Mouse (Mus musculus) heart, adult 2 months (tissue): ENCODE data around the gene Retn.

ENCODE experiments used
- CTCF ChIP-seq: fragments of 200-600 bp; IDR thresholded peaks from 2 replicates; pipeline ENCODE4 v1.8.1; 2022; ENCODE audit warnings: antibody characterized with exemption, mild to moderate bottlenecking, moderate library complexity
- EP300 ChIP-seq: fragments of 200-500 bp; IDR thresholded peaks from 2 replicates; pipeline ENCODE4 v1.6.1; 2011; ENCODE audit warnings: low read depth, low read length, control low read depth; ENCODE audit not compliant: insufficient read depth

GRCm38 (mm10) chr8:3687537-3687936 lies 32.0 kb downstream of the Retn start:
- TF ChIP-seq CTCF = no peak
- TF ChIP-seq EP300 = no peak
